Mouse (Mus musculus) T-helper 17 cell (primary cell): ENCODE measurements around the gene Pard3.

Experiments used
- in situ Hi-C, 2 experiments: fragments of 300-600 bp; cut with MboI, MseI; formaldehyde crosslinking; loops; 1 replicate in 1 of 2; 2 replicates in 1 of 2; pipeline ENCODE4 v1.15.1; 2025; ENCODE audit warnings: high pct_unique_total_duplicates in 2 of 2

Gene Pard3

GRCm38 (mm10) chr8:127229325-127230232 lies 165.9 kb downstream of the Pard3 start:
- in situ Hi-C loops, result no loop called here

DNA sequence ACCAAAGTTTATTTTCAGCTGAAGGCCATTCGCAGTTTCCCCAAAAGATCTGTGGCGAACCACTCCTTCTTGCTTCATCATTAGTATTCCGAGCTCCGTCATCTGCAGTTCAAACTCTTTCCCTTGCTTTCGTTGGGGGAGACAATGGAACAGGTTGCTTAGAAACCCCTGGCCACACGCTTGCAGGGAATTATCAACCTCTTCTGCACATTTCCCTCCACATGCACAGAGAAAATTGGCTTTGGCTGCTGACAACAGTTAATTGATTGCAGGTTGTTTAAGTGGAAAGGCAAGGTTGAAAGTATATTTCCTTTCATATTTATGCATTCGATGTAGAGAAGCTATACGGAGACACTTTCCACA lies 166.5 kb downstream of the Pard3 start:
- in situ Hi-C loops, result no loop called here

- in situ Hi-C loops, result loop anchor here in 1 of 2 experiments (10.0 kb wide), 1 partner anchor 1459 kb away; no protein-coding TSS in a partner anchor
These were observed 179.7 kb downstream of the Pard3 start for GRCm38 (mm10) chr8:127243351-127243750.

DNA sequence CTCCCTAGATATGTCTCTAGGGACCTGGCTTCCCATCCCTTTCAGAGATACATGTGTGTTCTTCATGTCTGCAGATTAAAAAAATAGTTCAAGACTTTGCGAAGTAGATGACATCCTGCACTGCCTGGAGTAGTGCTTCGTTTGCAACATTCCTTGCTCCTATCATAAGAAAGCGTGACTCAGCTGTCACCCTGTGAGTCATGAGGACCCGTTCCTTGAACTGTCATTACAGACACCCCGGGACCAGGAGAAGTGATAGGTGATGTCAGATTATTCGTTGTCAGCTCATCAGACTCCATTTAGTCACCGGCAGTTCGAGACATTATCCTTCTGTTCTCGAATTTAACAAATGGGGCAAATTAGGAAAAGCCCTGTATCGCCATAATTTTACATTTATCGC lies 180.1 kb downstream of the Pard3 start:
- in situ Hi-C loops, result loop anchor here in 1 of 2 experiments (10.0 kb wide), 1 partner anchor 1459 kb away; no protein-coding TSS in a partner anchor

GRCm38 (mm10) chr8:127250746-127251145 lies 187.1 kb downstream of the Pard3 start:
- in situ Hi-C loops, result no loop called here

DNA sequence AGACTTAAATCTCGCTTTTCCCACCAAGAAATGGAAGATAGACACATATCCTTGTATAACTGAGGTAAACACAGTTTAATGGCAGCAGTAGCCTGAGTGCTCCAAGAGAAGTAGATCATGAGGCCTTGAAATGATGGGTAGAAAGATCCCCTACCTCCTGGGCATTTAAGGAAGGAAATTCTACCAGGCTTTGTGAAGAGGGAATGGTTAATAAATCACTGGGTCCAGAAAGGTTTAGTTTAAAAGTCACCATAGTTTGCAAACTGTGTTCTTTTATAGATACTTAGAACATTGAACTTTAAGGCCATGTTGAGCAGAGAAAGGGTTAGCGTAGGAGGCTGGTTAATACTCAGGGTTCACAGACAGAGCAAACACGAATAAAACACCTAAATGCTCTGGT lies 187.8 kb downstream of the Pard3 start:
- in situ Hi-C loops, result no loop called here

DNA sequence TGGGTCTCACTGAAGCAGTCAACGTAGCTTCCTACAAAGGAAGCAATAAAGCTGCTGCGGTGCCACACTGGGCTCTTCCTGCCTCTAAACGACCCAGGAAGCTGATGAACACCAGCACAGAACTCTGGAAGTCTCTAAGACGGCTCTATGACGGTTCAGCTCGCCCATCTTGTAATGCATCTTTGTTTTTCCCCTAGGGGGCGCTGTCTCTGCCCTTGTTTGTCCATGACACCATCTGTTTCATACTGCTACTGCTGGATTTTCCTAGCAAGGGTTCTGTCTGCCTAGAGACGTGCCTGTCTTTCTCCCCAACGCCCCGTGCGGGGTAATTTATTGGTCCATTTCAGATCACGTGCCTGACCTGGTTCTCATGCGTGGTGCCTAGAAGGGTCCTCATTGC lies 188.3 kb downstream of the Pard3 start:
- in situ Hi-C loops, result no loop called here

GRCm38 (mm10) chr8:127254625-127255024 lies 190.9 kb downstream of the Pard3 start:
- in situ Hi-C loops, result loop anchor here in 1 of 2 experiments (5.0 kb wide), 1 partner anchor 42 kb away; no protein-coding TSS in a partner anchor

DNA sequence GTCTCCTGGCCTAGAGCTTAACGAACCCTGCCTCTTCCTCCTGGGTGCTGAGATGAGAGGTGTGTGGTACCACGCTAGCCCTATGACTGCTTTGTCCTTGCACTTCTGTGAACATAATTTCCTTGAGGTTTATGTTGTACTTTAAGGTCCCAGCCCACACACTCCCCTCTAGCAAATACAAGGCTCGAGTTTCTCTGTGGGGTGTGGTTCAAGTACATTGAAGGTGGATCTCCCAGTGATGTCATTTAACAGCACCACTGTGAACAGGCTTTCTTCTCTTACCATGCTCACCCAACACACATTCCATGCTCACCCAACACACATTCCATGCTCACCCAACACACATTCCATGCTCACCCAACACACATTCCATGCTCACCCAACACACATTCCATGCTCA lies 193.4 kb downstream of the Pard3 start:
- in situ Hi-C loops, result loop anchor here in 1 of 2 experiments (5.0 kb wide), 1 partner anchor 45 kb away; no protein-coding TSS in a partner anchor

- in situ Hi-C loops, result no loop called here
These were observed 197.4 kb downstream of the Pard3 start for GRCm38 (mm10) chr8:127261051-127261450.

DNA sequence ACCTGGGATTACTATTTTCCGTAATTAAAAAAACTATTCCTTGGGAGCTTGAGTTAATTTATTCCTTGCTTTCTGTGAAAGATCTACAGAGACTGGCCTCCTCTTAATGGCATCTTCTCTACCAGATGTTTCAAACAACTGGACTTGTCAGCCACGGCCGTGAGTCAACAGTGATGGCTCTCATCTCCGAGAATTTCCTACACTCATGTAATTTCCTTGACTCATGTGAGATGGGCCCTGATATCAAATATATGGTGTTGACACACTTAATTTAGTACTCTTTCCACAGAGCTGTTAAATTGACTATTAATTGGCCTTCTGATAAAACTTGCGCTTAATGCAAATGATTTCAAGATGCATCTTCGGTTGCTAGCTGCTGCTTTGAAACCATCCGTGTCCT lies 198.3 kb downstream of the Pard3 start:
- in situ Hi-C loops, result no loop called here

- in situ Hi-C loops, result no loop called here
These were observed 198.7 kb downstream of the Pard3 start for GRCm38 (mm10) chr8:127262436-127262835.

GRCm38 (mm10) chr8:127262926-127263325 lies 199.2 kb downstream of the Pard3 start:
- in situ Hi-C loops, result no loop called here

GRCm38 (mm10) chr8:127263457-127263856 lies 199.8 kb downstream of the Pard3 start:
- in situ Hi-C loops, result no loop called here

DNA sequence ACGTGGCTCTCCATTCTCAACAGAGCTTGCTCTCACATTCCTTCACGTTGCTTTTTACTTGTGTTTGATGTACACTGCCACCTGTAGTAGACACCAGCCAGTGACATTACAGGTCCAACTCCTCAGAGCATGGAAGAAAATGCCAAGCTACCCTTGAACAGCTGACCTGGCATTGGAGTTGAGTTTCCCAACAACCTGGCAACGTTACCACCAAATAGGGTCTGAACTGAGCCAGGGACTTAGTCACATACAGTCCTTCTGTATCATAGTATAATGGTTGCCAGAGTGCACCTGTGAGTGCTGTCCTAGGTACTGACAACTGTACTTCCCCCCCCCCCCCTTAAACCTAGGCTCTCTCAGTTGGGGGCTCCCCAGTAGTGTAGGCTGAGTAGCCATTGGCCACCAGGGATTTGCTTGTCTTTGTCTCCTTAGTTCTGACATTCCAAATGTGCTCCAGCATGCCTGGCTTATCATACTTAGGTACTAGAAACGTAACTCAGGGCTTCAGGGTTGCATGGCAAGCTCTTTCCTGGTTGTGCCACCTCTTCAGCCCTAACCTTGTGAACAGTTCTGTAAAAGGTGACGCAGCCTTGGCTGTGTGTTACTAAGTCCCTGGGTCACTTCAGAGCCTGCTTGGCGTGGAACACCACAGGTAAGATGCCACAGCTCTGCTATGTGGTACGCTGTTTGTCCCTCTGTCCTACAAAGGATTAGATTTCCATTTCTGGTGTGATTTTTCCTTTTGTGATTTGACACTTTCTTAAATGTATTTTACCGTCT lies 201.2 kb downstream of the Pard3 start:
- in situ Hi-C loops, result no loop called here

- in situ Hi-C loops, result no loop called here
These were observed 203.1 kb downstream of the Pard3 start for GRCm38 (mm10) chr8:127266777-127267176.

- in situ Hi-C loops, result no loop called here
These were observed 204.7 kb downstream of the Pard3 start for GRCm38 (mm10) chr8:127268239-127269024.

DNA sequence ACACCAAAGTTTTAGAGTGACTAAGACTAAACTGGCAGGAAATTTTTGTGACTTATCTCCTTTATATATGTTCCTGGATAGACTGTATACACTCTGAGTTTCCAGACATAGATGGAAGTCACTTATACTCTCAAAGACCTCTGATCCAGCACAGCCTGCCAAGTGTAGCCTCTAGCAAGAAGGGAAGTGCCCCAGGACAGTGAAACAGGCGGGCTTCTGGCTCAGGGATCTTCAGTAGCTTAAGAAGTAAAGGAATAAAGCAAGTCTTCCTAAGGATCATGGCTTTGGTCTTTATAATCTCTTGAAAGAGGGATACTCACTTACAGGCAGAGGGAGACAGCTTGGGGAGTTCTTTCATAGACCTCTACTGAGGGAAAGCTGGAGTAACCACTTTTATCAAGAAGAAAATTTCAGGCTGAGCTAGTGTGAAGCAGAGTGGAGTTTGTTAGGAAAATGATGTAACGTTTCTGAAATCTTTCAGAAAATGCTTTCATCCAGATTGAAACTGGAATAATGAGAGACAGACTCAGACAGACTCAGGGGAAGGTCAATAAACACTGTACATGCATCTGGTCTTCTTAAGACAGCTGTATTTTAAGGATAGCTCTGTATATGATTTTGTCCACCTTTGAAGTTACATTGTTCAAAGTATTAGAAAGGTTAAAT lies 205.5 kb downstream of the Pard3 start:
- in situ Hi-C loops, result no loop called here

GRCm38 (mm10) chr8:127271186-127271585 lies 207.5 kb downstream of the Pard3 start:
- in situ Hi-C loops, result no loop called here

GRCm38 (mm10) chr8:127280299-127280974 lies 216.7 kb downstream of the Pard3 start:
- in situ Hi-C loops, result no loop called here
